Mouse (Mus musculus) midbrain, postnatal 0 days (tissue): ENCODE data around the gene Zfp449. TPM values are rescaled to one million over a fixed set of nuclear protein-coding genes. Genes with fewer than 3 reads are reported as not detected.

Experiments
- ATAC-seq: fragments of 200-750 bp; cut with Nextera tagmentation; 2 replicates; pipeline ENCODE4 v1.8.0; 2017; ENCODE audit warnings: moderate number of reproducible peaks, mild to moderate bottlenecking, moderate TSS enrichment, moderate library complexity; ENCODE audit not compliant: low FRiP score
- DNase-seq: peaks from one replicate; pipeline ENCODE4 v3.0.0-alpha.2; 2015; ENCODE audit warnings: low spot score
- H3K27ac ChIP-seq: fragments of 300-500 bp; sonication (generic); 2 replicates; pipeline ENCODE4 v1.5.1; 2014; ENCODE audit warnings: low read depth, mild to moderate bottlenecking, low read length, mixed read lengths
- H3K27me3 ChIP-seq: fragments of 300-500 bp; sonication (generic); 2 replicates; pipeline ENCODE4 v1.6.1; 2014; ENCODE audit warnings: low read length, control low read depth, mixed read lengths; ENCODE audit not compliant: insufficient read depth
- H3K36me3 ChIP-seq: fragments of 300-500 bp; sonication (generic); 2 replicates; pipeline ENCODE4 v1.6.1; 2014; ENCODE audit warnings: low read length, control low read depth, mixed read lengths; ENCODE audit not compliant: insufficient read depth
- H3K4me1 ChIP-seq: fragments of 300-500 bp; sonication (generic); 2 replicates; pipeline ENCODE4 v1.6.1; 2014; ENCODE audit warnings: mild to moderate bottlenecking, control low read depth, antibody characterized with exemption, low read length, mixed read lengths; ENCODE audit not compliant: insufficient read depth
- H3K4me2 ChIP-seq: fragments of 300-500 bp; sonication (generic); 2 replicates; pipeline ENCODE4 v1.6.1; 2014; ENCODE audit warnings: low read depth, mild to moderate bottlenecking, low read length, mixed read lengths; ENCODE audit not compliant: poor library complexity, severe bottlenecking
- H3K4me3 ChIP-seq: fragments of 300-500 bp; sonication (generic); 2 replicates; pipeline ENCODE4 v1.5.1; 2014; ENCODE audit warnings: low read depth, mild to moderate bottlenecking, low read length, moderate library complexity
- H3K9ac ChIP-seq: fragments of 300-500 bp; sonication (generic); replicated peaks from 2 replicates; pipeline ENCODE4 v1.6.1; 2014; ENCODE audit warnings: mild to moderate bottlenecking, low read length, moderate library complexity, mixed read lengths; ENCODE audit not compliant: poor library complexity, severe bottlenecking
- H3K9me3 ChIP-seq: fragments of 300-500 bp; sonication (generic); 2 replicates; pipeline ENCODE4 v1.6.1; 2016; ENCODE audit warnings: low read length, control low read depth
- CTCF ChIP-seq: IDR thresholded peaks from 2 replicates; pipeline ENCODE4 v1.5.1; 2016; ENCODE audit warnings: antibody characterized with exemption, mild to moderate bottlenecking
- WGBS: fragments of 180-500 bp; shearing (Covaris S2); extraction: QIAGEN DNeasy Blood & Tissue Kit; methylation state at CpG from one replicate; pipeline ENCODE4 v1.1.7; 2014; 5-methylcytosine and 5-hydroxymethylcytosine counted together
- polyA plus RNA-seq: library from polyadenylated mRNA; unstranded; fragments of >200 nt; fragmentation: Nextera tagmentation; extraction: Ambion mirVana; gene quantifications from 2 replicates; pipeline ENCODE4 v1.2.1, GENCODE M21; 2015
- total RNA-seq: library from RNA; depleted of rRNA; stranded (reverse); fragments of >200 nt; gene quantifications from 2 replicates; pipeline ENCODE4 v1.2.3, GENCODE M21; 2014; rRNA removed

The Zfp449 gene
- total and polyA plus RNA-seq, 2 experiments from 2014 or later: 3.4 to 5.3 TPM

GRCm38 (mm10) chrX:56404646-56405045 is 58.4 kb downstream of the Zfp449 start:
- 27% methylated on average over 2 of the region's 2 CpGs for WGBS
- DNase-seq (no peak), ATAC-seq (no peak)
- H3K4me1 ChIP-seq: no peaks in the 10 kb centered on the region
- no peaks in the 10 kb centered on the region for H3K27me3 ChIP-seq
- no peak overlapping the region for H3K4me3 ChIP-seq
- H3K4me2 ChIP-seq: no peak overlapping the region
- H3K36me3 ChIP-seq: no peaks in the 10 kb centered on the region
- H3K9me3 ChIP-seq: no peaks in the 10 kb centered on the region
- TF ChIP-seq CTCF: no peak
- no peak overlapping the region for H3K27ac ChIP-seq
- H3K9ac ChIP-seq: no peak overlapping the region

- no peaks in the 10 kb centered on the region for H3K4me1 ChIP-seq
- DNase-seq: no peak
- no peaks in the 10 kb centered on the region for H3K27me3 ChIP-seq
- TF ChIP-seq CTCF: no peak
- no peak for ATAC-seq
- no peak overlapping the region for H3K4me3 ChIP-seq
- no peak overlapping the region for H3K4me2 ChIP-seq
- no peak overlapping the region for H3K27ac ChIP-seq
- no peaks in the 10 kb centered on the region for H3K9me3 ChIP-seq
- WGBS: 70% methylated on average over 1 of the region's 1 CpGs
- no peaks in the 10 kb centered on the region for H3K36me3 ChIP-seq
- no peak overlapping the region for H3K9ac ChIP-seq
These were observed 59.3 kb downstream of the Zfp449 start for GRCm38 (mm10) chrX:56405482-56405881.

DNA sequence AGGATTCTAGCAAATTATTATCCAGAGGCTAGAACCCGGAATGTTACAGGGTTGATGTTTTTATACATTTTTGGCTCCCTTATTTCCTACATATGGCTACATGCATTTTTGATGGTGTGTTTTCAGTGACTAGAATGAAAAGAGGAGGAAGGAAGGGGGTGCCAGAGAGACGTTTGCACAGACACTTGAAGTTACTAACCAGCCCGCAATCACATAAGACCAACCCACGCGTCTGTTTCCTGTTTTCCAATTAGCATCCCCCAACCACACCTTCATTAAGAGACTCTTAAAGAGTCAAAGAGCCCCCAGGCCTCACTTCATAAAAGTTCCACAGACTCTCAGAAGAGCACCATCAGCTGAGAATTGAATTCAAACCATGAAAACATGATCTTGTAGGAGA is 59.9 kb downstream of the Zfp449 start:
- ATAC-seq (no peak), DNase-seq (no peak)
- no peaks in the 10 kb centered on the region for H3K36me3 ChIP-seq
- H3K9me3 ChIP-seq: no peaks in the 10 kb centered on the region
- no peaks in the 10 kb centered on the region for H3K4me1 ChIP-seq
- no peak overlapping the region for H3K27ac ChIP-seq
- H3K4me3 ChIP-seq: no peak overlapping the region
- no peak overlapping the region for H3K9ac ChIP-seq
- 77% methylated on average over 5 of the region's 5 CpGs for WGBS
- no peak for TF ChIP-seq CTCF
- H3K4me2 ChIP-seq: no peak overlapping the region
- no peaks in the 10 kb centered on the region for H3K27me3 ChIP-seq

Other genes with a start within 250 kb of the Zfp449 start
- gene 3830403N18Rik, start 209.8 kb upstream of the Zfp449 start, total RNA-seq: 0.82 and 0.90 TPM in 2 replicates
- 0.70 and 1.0 TPM in 2 replicates for gene 3830403N18Rik, start 209.8 kb upstream of the Zfp449 start, polyA plus RNA-seq
- gene Gm773, start 133.5 kb upstream of the Zfp449 start, total RNA-seq: not detected in 2 replicates
- not detected in 2 replicates for gene Gm773, start 133.5 kb upstream of the Zfp449 start, polyA plus RNA-seq
- 72.8 and 83.0 TPM in 2 replicates for gene Smim10l2a, start 28.2 kb downstream of the Zfp449 start, total RNA-seq
- 54.1 and 58.1 TPM in 2 replicates for gene Smim10l2a, start 28.2 kb downstream of the Zfp449 start, polyA plus RNA-seq
- gene Gm2174, start 101.6 kb downstream of the Zfp449 start, total RNA-seq: not detected in 2 replicates
- not detected in 2 replicates for gene Gm2174, start 101.6 kb downstream of the Zfp449 start, polyA plus RNA-seq
- 20.7 and 32.2 TPM in 2 replicates for gene Ints6l, start 108.5 kb downstream of the Zfp449 start, total RNA-seq
- 12.1 and 14.0 TPM in 2 replicates for gene Ints6l, start 108.5 kb downstream of the Zfp449 start, polyA plus RNA-seq
- not detected in 2 replicates for gene Gm10477, start 178.3 kb downstream of the Zfp449 start, total RNA-seq
- not detected in 2 replicates for gene Gm10477, start 178.3 kb downstream of the Zfp449 start, polyA plus RNA-seq
- not detected in 2 replicates for gene Gm648, start 203.2 kb downstream of the Zfp449 start, total RNA-seq
- 0.15 TPM in 1 of 2 replicates, not detected in the other for gene Gm648, start 203.2 kb downstream of the Zfp449 start, polyA plus RNA-seq